Mouse (Mus musculus) right cerebral cortex, postnatal 10 days (tissue): ENCODE measurements around the gene Cog2.

Experiments used
- DNase-seq, 2 experiments: peaks; one replicate each; pipeline ENCODE4 v3.0.0; 2021; ENCODE audit warnings: low spot score in 2 of 2

The Cog2 gene

GRCm38 (mm10) chr8:124516525-124516924 lies 4.0 kb upstream of the Cog2 start:
- peak; percentile 60 to 76 for DNase-seq

DNA sequence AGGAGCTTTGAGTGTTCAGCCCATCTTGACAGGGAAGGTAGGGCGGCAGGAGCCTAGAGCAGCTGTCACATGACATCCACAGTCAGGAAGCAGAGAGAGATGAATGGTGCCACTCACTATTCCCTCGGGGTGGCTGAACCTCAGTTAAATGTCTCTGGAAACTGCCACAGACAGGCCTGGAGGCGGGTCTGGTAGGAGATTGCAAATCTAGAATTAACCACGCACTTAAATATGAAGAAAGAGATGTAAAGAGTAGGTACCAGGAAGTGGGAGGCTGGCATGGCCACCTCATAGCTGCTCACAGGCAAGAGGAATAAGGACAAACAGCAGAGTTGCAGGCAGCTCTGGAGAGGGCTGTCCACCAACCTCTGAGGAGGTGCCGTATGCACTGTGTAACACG lies 3.4 kb upstream of the Cog2 start:
- no peak for DNase-seq

GRCm38 (mm10) chr8:124521946-124522345 lies 1.4 kb downstream of the Cog2 start:
- DNase-seq: no peak

DNA sequence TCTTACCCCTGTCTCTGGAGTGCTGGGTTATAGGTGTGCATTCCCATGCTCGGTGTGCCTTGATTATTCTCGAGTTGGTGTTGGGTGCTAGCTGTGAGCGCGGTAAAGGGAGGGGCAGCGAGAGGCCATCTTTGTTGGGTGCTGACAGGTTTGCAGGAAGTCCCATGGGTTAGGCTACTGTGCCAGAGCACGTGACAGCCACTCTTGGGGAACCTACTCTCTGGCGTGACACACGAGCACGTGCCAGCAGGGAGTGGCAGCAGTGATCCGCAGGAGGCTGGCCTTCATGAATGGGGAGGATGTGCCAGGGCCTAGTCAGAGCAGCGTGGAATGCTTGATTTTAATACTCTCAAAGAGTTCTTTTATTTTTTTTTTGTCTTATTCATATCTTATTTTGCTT lies 5.7 kb downstream of the Cog2 start:
- no peak for DNase-seq

- no peak for DNase-seq
Observed at GRCm38 (mm10) chr8:124530076-124530475, 9.5 kb downstream of the Cog2 start.

GRCm38 (mm10) chr8:124530556-124530955 lies 10.0 kb downstream of the Cog2 start:
- no peak for DNase-seq

DNA sequence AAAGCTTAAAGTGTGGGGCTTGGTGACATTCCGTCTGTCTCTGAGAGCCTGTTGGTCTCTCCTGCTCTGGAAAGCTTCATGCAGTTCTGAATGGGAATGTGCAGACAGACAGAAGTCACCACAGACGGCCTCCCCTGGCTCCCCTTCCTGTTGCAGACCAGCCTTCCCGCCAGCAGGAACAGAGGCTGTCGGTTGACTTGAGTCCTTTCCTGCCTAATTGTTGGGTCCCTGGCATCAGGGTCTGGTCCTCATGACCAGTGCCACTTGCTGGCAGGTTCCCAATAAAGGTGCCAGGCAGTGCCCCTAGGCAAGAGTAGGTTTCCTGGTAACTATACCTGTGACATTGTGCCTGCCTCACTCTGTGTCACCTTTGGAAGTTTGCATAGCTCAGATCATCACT lies 10.4 kb downstream of the Cog2 start:
- DNase-seq: no peak

DNA sequence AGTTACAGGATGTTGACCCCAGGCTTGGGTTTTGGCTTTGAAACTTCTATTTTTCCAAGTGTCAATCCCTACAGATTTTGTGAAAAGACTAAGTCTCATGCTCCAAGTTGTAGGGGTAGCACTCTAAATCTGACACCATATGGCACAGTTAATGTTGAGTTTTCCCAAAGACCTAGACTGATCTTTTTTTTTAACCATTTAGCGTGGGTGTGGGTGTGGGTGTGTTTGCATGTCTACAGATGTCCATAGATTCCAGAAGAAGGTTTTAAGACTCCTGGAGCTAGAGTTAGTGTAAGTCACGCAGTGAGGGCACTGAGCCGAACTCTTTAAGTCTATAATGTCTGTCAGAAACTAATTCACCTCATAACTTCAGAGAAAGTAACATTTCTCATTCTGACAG lies 12.1 kb downstream of the Cog2 start:
- no peak for DNase-seq

- DNase-seq: no peak
Observed at GRCm38 (mm10) chr8:124535451-124535850, 14.9 kb downstream of the Cog2 start.

DNA sequence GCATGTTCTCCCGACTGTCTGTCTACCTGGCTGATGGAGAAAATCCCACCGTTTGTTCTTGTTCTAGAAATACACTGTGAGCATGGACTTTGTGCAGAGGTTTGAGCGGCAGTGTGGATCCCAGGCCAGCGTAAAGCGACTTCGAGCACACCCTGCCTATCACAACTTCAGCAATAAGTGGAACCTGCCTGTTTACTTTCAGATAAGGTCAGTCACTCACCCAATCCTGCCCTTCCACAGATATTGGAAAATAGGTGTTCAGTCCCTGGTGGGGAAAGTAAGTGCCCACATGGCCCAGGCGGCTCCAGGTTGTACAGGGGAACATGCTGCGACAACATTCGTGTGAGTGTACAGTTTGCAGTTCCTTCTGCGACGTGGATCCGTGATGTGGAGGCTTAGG lies 20.3 kb downstream of the Cog2 start:
- DNase-seq: no peak

- no peak for DNase-seq
Observed at GRCm38 (mm10) chr8:124542001-124542400, 21.4 kb downstream of the Cog2 start.

- DNase-seq: no peak
Observed at GRCm38 (mm10) chr8:124543272-124543671, 22.7 kb downstream of the Cog2 start.

DNA sequence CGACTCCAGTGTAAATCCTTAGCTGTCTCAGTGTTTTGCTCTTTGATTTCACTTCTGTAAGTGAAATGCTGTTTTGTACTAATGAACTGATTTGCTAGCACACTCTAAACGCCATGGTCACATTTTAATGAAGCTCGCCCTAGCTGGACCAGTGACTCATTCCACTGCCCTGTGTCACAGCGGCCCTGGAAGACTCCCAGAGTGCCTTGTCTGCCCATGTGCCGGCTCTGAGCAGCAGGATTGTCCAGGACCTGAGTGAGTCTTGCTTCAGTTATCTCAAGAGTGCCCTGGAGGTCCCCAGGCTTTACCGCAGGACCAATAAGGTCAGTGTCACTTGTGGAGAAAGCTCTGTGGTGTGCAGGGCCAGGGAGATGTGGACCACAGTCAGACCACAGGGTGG lies 25.8 kb downstream of the Cog2 start:
- DNase-seq: no peak

- no peak for DNase-seq
Observed at GRCm38 (mm10) chr8:124546815-124547214, 26.2 kb downstream of the Cog2 start.

DNA sequence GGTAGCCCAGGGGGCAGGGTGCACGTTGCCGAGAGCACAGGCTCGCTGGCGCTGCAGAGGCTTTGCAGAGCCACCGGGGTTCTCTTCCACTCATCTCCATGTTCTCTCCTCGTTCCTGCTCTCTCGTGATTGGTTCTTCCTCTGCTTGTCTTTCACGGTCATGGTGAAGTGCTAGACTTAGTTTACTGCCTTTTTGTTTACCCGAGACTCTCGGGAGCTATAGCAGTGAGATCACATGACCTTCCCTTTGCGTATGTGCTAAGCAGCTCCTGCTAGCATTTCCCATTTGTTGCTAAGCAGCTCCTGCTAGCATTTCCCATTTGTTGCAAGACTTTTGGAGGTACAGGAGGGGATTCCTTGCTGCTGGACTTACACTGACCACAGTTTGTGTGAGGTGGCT lies 26.7 kb downstream of the Cog2 start:
- DNase-seq: no peak

DNA sequence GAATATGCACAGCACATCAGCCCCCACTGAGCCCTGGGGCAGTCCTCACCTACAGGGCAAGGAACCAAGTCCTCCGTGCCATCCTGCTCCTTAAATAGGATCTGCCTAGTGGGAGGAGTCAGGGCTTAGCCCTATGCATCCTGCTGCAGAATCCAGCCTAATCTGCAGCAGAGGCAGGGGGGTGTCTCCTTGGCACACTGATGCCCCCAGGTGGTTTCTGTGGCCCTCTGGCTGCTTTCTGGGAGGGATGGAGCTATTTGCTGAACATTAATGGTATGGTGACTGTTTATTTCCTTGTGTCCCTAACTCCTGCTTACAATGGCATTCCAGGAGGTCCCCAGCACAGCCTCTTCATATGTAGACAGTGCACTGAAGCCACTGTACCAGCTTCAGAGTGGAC lies 27.6 kb downstream of the Cog2 start:
- DNase-seq: no peak

DNA sequence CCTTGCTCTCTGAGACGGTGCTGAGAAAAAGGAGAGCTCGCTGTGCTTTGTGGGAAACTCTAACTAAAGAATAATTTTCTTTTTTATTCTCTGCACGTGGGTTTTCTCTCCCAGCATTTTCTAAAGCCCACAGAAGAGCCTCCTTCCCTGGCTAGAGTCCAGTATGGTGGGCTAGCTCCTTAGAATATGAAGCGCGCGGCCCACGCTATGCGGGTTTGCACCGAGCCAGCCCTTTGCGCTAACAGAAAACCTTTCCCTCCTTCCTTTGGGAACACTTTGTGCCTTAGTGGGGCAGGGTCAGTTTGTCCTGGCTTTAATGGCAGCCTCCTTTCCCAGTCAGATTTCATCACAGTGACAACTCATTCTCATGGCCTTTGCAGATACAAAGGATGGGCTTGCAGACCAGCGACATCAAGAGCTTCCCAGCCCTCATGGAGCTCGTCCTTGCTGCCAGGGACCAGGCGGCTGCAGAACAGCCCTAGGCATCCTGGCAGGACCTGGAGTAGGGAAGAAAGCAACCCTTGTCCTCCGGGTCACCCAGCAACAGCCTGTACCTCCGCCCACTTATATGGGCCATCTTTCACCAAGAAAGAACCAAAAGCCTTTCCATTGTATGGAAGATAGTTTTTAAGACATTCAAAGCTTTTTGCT lies 30.6 kb downstream of the Cog2 start:
- peak; percentile 66 to 68 for DNase-seq

GRCm38 (mm10) chr8:124555113-124555750 lies 34.7 kb downstream of the Cog2 start:
- DNase-seq: no peak

DNA sequence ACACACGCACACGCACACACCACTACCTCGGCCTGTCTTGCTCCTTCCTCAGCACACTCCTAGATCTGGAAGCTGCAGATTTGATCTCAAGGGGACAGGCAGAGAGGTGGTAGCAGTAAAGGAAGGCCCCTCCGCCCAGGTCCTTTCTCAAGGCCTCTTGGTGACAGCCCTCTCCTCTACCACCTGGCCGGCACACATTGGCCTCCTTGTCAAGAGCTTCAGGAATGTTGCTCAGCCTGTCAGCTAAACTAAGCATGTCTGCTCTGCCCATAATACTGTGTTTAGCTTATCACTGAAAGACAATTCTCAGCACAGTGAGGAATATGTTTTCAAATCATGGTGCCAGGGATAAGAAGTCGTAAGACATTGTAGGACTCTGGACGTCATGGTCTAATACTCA lies 35.6 kb downstream of the Cog2 start:
- DNase-seq: no peak

GRCm38 (mm10) chr8:124556658-124557057 lies 36.1 kb downstream of the Cog2 start:
- DNase-seq: peak; percentile 82 to 86

DNA sequence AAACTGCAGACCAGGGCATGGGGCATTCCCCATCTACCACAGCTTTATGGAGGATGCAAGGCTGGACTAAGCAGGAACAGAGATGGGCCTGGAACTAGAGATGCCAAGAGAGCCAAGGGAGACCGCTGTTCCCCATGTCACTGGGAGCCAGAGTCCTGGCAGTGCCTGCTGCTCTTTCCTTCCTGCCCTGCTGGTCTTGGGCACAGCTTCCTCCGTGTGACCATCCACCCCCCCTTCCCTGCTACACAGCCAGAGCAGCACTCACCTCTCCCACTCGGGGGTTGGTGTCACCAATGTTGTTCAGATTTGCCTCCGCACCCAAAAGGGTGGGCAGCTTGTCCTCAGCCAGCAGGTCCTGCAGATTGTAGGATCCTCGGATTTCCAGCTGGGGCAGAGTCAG lies 36.9 kb downstream of the Cog2 start:
- DNase-seq: no peak

GRCm38 (mm10) chr8:124567126-124567525 lies 46.6 kb downstream of the Cog2 start:
- no peak for DNase-seq

DNA sequence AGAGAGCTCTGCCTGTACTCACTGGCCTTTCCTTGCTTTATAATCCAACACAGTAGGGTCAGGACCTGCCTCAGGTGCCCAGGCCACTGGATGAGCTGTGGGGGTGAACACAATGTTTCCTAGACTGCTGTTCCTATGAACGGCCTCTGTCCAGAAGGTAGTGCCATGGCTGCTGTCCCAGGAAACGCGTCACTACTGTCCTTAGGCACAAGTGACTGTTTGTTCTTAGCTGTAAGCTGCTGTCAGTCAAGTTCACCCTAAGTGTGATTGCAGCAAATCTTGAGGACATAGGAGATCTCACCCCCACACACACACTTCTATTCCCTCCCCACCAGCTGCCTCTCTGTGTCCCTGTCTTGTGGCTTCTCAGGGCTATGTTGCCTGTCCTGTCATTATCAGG lies 47.0 kb downstream of the Cog2 start:
- DNase-seq: no peak

- peak; percentile 72 to 73 for DNase-seq
Observed at GRCm38 (mm10) chr8:124569100-124569499, 48.5 kb downstream of the Cog2 start.
